18 mouse cellular contexts compared by ENCODE assay signal in genomic region chr9:35313601-35314000, GRCm38 (mm10). TPM values are rescaled to one million over a fixed set of nuclear protein-coding genes. Genes with fewer than 3 reads are reported as not detected.
A peak's percentile ranks its signal among the peaks of the same experiment; 100 is the strongest.
DNase-seq lines count a peak whose midpoint lies in the region; ATAC-seq and TF ChIP-seq lines count a peak whose summit lies in the region.
"Had no signal": no experiment of that assay in that cellular context is flagged by ENCODE, and none has a peak within 500 bp of the region (broad histone marks: within the 10 kb centered on the region; RNA-seq: fewer than 3 reads in every experiment).

No protein-coding gene starts in this region.

- H3K36me3 ChIP-seq in heart, embryonic 12.5 days: no peaks in the 10 kb centered on the region
- H3K36me3 ChIP-seq in stomach, embryonic 15.5 days: no peaks in the 10 kb centered on the region
- H3K36me3 ChIP-seq in stomach, postnatal 0 days (ENCODE audit: control insufficient read depth, insufficient read depth, low read length): no peaks in the 10 kb centered on the region
- H3K36me3 ChIP-seq in forebrain, postnatal 0 days (ENCODE audit: insufficient read depth): no peaks in the 10 kb centered on the region
- H3K36me3 ChIP-seq in stomach, embryonic 16.5 days (ENCODE audit: control insufficient read depth, insufficient read depth, low read length): no peaks in the 10 kb centered on the region
- H3K36me3 ChIP-seq: embryonic facial prominence, embryonic 15.5 days; midbrain, embryonic 12.5 days; neural tube, embryonic 15.5 days had no signal

- no peaks in the 10 kb centered on the region for H3K27me3 ChIP-seq in heart, embryonic 12.5 days (replicated peaks)
- no peaks in the 10 kb centered on the region for H3K27me3 ChIP-seq in stomach, embryonic 15.5 days (replicated peaks)
- no peaks in the 10 kb centered on the region for H3K27me3 ChIP-seq in stomach, postnatal 0 days (ENCODE audit: control insufficient read depth, insufficient read depth, low read length)
- no peaks in the 10 kb centered on the region for H3K27me3 ChIP-seq in forebrain, postnatal 0 days (ENCODE audit: insufficient read depth, low read length)
- H3K27me3 ChIP-seq in stomach, embryonic 16.5 days (ENCODE audit: control insufficient read depth, insufficient read depth, low read length): no peaks in the 10 kb centered on the region
- H3K27me3 ChIP-seq: embryonic facial prominence, embryonic 15.5 days had no signal

- no peak overlapping the region for H3K4me2 ChIP-seq in heart, embryonic 12.5 days
- no peak overlapping the region for H3K4me2 ChIP-seq in stomach, embryonic 15.5 days
- H3K4me2 ChIP-seq in stomach, postnatal 0 days (replicated peaks; ENCODE audit: low read depth): no peak overlapping the region
- H3K4me2 ChIP-seq in forebrain, postnatal 0 days (ENCODE audit: low read depth): no peak overlapping the region
- H3K4me2 ChIP-seq in stomach, embryonic 16.5 days (ENCODE audit: low read depth, low read length): no peak overlapping the region
- H3K4me2 ChIP-seq: embryonic facial prominence, embryonic 15.5 days; midbrain, embryonic 12.5 days; neural tube, embryonic 15.5 days had no signal

- ATAC-seq in heart, embryonic 12.5 days (ENCODE audit: insufficient number of reproducible peaks, low FRiP score): no peak
- ATAC-seq in stomach, embryonic 15.5 days (ENCODE audit: insufficient read depth, low FRiP score, low read depth): no peak
- ATAC-seq in stomach, postnatal 0 days (ENCODE audit: low FRiP score, low TSS enrichment): no peak
- peak; percentile 29; the same call in 1 of the 2 replicates for ATAC-seq in forebrain, postnatal 0 days
- ATAC-seq in stomach, embryonic 16.5 days (ENCODE audit: insufficient read depth, low FRiP score): no peak
- ATAC-seq: liver, postnatal 0 days had no signal

- no peak for TF ChIP-seq CTCF in stomach, postnatal 0 days (IDR thresholded peaks at IDR 0.05; ENCODE audit: low read depth)
- TF ChIP-seq CTCF in forebrain, postnatal 0 days (IDR thresholded peaks at IDR 0.05; ENCODE audit: low read depth): no peak

- no peak for TF ChIP-seq EP300 in stomach, postnatal 0 days (optimal IDR thresholded peaks at IDR 0.05)

- H3K4me1 ChIP-seq in heart, embryonic 12.5 days (replicated peaks): peaks cover 38% of the 10 kb centered on the region
- H3K4me1 ChIP-seq in stomach, embryonic 15.5 days: peaks cover 22% of the 10 kb centered on the region
- peaks cover 9% of the 10 kb centered on the region for H3K4me1 ChIP-seq in stomach, postnatal 0 days (replicated peaks; ENCODE audit: control insufficient read depth, insufficient read depth)
- 0 out of 2 replicates have a peak, but pooled peaks cover 4% of the 10 kb centered on the region for H3K4me1 ChIP-seq in forebrain, postnatal 0 days (ENCODE audit: insufficient read depth)
- H3K4me1 ChIP-seq in stomach, embryonic 16.5 days (ENCODE audit: control insufficient read depth, insufficient read depth, low read length): 0 out of 2 replicates have a peak, but pooled peaks cover 29% of the 10 kb centered on the region

- H3K9me3 ChIP-seq in heart, embryonic 12.5 days (replicated peaks): no peaks in the 10 kb centered on the region
- no peaks in the 10 kb centered on the region for H3K9me3 ChIP-seq in stomach, embryonic 15.5 days
- no peaks in the 10 kb centered on the region for H3K9me3 ChIP-seq in stomach, postnatal 0 days (ENCODE audit: control insufficient read depth, low read length)
- H3K9me3 ChIP-seq in forebrain, postnatal 0 days (ENCODE audit: low read length): no peaks in the 10 kb centered on the region
- no peaks in the 10 kb centered on the region for H3K9me3 ChIP-seq in stomach, embryonic 16.5 days (replicated peaks; ENCODE audit: control insufficient read depth, low read length)
- H3K9me3 ChIP-seq: embryonic facial prominence, embryonic 15.5 days; midbrain, embryonic 12.5 days; neural tube, embryonic 15.5 days had no signal

- H3K9ac ChIP-seq in heart, embryonic 12.5 days: no peak overlapping the region
- H3K9ac ChIP-seq in stomach, embryonic 15.5 days: no peak overlapping the region
- no peak overlapping the region for H3K9ac ChIP-seq in stomach, postnatal 0 days (ENCODE audit: low read length)
- H3K9ac ChIP-seq in forebrain, postnatal 0 days: no peak overlapping the region
- no peak overlapping the region for H3K9ac ChIP-seq in stomach, embryonic 16.5 days (ENCODE audit: low read length)
- H3K9ac ChIP-seq: embryonic facial prominence, embryonic 15.5 days; liver, postnatal 0 days; midbrain, embryonic 12.5 days; neural tube, embryonic 15.5 days had no signal

- no peak overlapping the region for H3K4me3 ChIP-seq in heart, embryonic 12.5 days
- H3K4me3 ChIP-seq in stomach, embryonic 15.5 days (replicated peaks): no peak overlapping the region
- no peak overlapping the region for H3K4me3 ChIP-seq in stomach, postnatal 0 days (ENCODE audit: low read depth, low read length)
- H3K4me3 ChIP-seq in forebrain, postnatal 0 days (ENCODE audit: low read depth, low read length): no peak overlapping the region
- H3K4me3 ChIP-seq in stomach, embryonic 16.5 days (replicated peaks; ENCODE audit: low read length): no peak overlapping the region
- H3K4me3 ChIP-seq: embryonic facial prominence, embryonic 15.5 days; midbrain, embryonic 12.5 days; myocyte; neural tube, embryonic 15.5 days had no signal

- no peak for DNase-seq in heart, adult 11 months
- DNase-seq in stomach, postnatal 0 days (ENCODE audit: low spot score): no peak
- no peak for DNase-seq in forebrain, postnatal 0 days
- no peak for DNase-seq in frontal cortex, postnatal 25 days (ENCODE audit: low spot score in 2 of 2)
- no peak for DNase-seq in right cerebral cortex, adult 18-20 months
- DNase-seq: adrenal gland, adult 2 months; cerebellum, adult 11 months; cerebellum, postnatal 36 days; liver; liver, postnatal 0 days; lung, postnatal 36 days had no signal

- 0 out of 2 replicates have a peak overlapping the region, but pooled peaks have one; percentile 19 for H3K27ac ChIP-seq in heart, embryonic 12.5 days (ENCODE audit: poor library complexity, severe bottlenecking)
- H3K27ac ChIP-seq in stomach, embryonic 15.5 days: 0 out of 2 replicates have a peak overlapping the region, but pooled peaks have one; percentile 16
- H3K27ac ChIP-seq in stomach, postnatal 0 days (replicated peaks): no peak overlapping the region
- no peak overlapping the region for H3K27ac ChIP-seq in forebrain, postnatal 0 days (ENCODE audit: low read depth, low read length)
- H3K27ac ChIP-seq in stomach, embryonic 16.5 days (ENCODE audit: low read length): 0 out of 2 replicates have a peak overlapping the region, but pooled peaks have one; percentile 11
- H3K27ac ChIP-seq: midbrain, embryonic 12.5 days; neural tube, embryonic 15.5 days had no signal

- 35% methylated on average over 4 of the region's 4 CpGs for WGBS in heart, embryonic 12.5 days
- 34% methylated on average over 4 of the region's 4 CpGs for WGBS in stomach, embryonic 15.5 days
- WGBS in stomach, postnatal 0 days: 32% methylated on average over 4 of the region's 4 CpGs
- 17% methylated on average over 4 of the region's 4 CpGs for WGBS in forebrain, postnatal 0 days
- WGBS in stomach, embryonic 16.5 days: 26% methylated on average over 4 of the region's 4 CpGs

RNA-seq across cellular contexts. Expression of gene Rpusd4, which starts 45.9 kb away (rescaled TPM):
- polyA plus RNA-seq in heart, embryonic 12.5 days (2016; fragmentation: Nextera tagmentation; extraction: Ambion mirVana): 22.1 and 24.4 TPM in 2 replicates
- polyA plus RNA-seq in stomach, embryonic 15.5 days (2015; fragmentation: Nextera tagmentation; extraction: Ambion mirVana): 28.6 and 29.0 TPM in 2 replicates
- 15.1 and 16.0 TPM in 2 replicates for polyA plus RNA-seq in stomach, postnatal 0 days (2015; fragmentation: Nextera tagmentation; extraction: Ambion mirVana)
- total RNA-seq in forebrain, postnatal 0 days (2014; rRNA removed): 9.2 and 10.9 TPM in 2 replicates
- polyA plus RNA-seq in forebrain, postnatal 0 days (2015; fragmentation: Nextera tagmentation; extraction: Ambion mirVana): 10.2 and 11.4 TPM in 2 replicates
- polyA plus RNA-seq in stomach, embryonic 16.5 days (2015; fragmentation: Nextera tagmentation; extraction: Ambion mirVana): 24.5 and 25.8 TPM in 2 replicates

RNA-seq across cellular contexts. Expression of gene Fam118b, which starts 46.0 kb away (rescaled TPM):
- polyA plus RNA-seq in heart, embryonic 12.5 days (2016; fragmentation: Nextera tagmentation; extraction: Ambion mirVana): 26.6 and 28.5 TPM in 2 replicates
- polyA plus RNA-seq in stomach, embryonic 15.5 days (2015; fragmentation: Nextera tagmentation; extraction: Ambion mirVana): 32.7 and 38.9 TPM in 2 replicates
- 23.6 and 24.0 TPM in 2 replicates for polyA plus RNA-seq in stomach, postnatal 0 days (2015; fragmentation: Nextera tagmentation; extraction: Ambion mirVana)
- 34.6 and 41.5 TPM in 2 replicates for total RNA-seq in forebrain, postnatal 0 days (2014; rRNA removed)
- polyA plus RNA-seq in forebrain, postnatal 0 days (2015; fragmentation: Nextera tagmentation; extraction: Ambion mirVana): 49.7 and 59.7 TPM in 2 replicates
- 32.5 and 34.1 TPM in 2 replicates for polyA plus RNA-seq in stomach, embryonic 16.5 days (2015; fragmentation: Nextera tagmentation; extraction: Ambion mirVana)

Comparison
In these comparisons a context has a peak if more than half of its experiments do, and no peak if none do; other contexts are left out.
1. H3K27ac ChIP-seq: peak in heart, embryonic 12.5 days (single experiment), stomach, embryonic 15.5 days (single experiment) and stomach, embryonic 16.5 days (single experiment); none in stomach, postnatal 0 days (single experiment) and forebrain, postnatal 0 days (single experiment).